Mouse (Mus musculus) lung, postnatal 14 days (tissue): ENCODE data around the gene Lrfn5.

Experiments
- DNase-seq: peaks from one replicate; pipeline ENCODE4 v3.0.0; 2021

The Lrfn5 gene

DNA sequence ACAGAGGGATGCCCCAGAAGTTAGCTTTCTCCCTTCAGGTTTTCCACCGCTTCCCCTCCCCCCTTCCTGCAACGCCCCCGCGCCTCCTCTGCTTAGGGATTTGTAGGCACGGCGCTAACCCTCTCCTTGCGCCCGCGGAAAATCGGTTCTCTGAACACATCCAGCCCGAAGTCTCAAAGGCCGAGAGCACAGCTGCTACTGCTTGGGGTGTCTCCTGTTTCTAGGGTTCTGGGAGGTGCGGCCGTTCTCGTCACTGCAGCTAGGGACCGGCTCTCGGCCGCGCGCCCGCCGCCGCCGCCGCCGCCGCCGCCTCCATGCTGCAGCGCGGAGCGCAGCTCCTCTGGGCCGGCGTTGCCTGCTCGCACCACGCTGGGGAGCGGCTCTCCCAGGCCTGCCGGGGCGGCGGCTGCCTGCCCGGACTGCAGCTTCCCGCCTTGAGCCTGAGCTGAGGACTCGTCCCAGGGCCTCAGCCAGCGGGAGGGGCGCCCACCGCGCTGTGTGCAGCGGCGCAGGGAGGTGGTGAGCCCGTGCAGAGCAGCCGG, at the start of gene Lrfn5:
Gene Lrfn5 (plus strand): TSS at position 322 of the 542 bp plus-strand sequence.
- DNase-seq = peak; percentile 1

DNA sequence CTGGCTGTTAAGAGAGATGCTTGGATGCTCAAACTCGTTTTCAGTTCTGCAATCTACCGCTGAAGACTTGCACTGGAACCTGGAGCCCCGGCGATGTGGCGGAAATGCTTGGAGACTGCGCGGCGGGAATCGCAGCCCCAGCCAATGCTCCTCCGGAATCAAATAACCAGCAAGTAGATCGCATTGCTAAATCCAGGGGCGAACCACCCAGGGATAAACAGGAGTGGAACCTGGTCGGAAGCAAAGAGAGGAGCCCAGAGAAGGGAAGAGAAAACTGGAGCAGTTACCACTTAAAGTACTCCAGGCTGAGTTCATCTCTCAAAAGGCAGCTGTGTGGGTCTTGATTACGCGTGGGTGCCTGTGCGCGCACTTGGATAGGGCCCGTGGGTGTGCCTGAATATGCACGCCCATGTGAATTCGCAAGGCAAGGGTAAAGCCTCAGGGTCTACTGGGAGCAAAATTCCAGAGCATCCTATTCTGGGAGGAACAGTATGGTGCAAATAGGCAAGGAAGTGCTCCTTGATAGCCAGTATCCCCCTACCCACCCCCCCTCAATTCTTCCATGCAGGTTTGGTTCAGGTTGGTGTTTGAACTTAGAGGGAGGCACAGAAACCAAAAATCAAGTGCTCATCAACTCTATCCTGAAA, 1.3 kb upstream of the Lrfn5 start:
- no peak for DNase-seq

DNA sequence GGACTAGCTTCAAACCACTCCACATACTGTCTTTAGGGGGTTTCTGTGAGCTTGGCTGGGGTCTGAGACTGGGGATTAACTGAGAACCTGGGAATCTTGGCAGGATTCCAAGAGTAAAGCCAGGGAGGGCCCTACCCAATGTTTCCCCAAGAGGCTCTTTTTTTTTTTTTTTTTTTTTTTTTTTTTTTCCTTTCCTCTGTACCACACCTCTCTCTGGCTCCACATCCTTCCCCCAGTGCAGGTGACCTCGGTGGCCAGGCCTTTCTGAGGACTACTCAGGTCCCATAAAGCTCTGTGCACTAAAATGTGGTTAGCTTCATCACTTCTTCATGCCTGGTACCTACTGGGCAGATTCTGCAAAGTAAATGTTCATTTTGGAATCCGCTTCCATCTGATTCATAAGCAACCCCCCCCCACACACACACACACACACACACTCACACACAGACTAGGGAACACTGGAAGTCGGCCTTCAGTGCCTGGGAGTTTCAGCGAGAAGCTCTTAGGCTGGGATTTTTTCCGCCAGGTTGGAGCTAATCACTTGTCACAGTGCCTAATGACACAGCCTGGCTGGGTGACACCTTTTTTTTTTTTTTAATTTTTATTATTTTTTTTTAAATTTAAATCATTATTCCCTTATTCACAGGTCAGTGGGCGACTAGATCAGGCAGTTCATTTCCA, 662 bp upstream of the Lrfn5 start:
- no peak for DNase-seq

DNA sequence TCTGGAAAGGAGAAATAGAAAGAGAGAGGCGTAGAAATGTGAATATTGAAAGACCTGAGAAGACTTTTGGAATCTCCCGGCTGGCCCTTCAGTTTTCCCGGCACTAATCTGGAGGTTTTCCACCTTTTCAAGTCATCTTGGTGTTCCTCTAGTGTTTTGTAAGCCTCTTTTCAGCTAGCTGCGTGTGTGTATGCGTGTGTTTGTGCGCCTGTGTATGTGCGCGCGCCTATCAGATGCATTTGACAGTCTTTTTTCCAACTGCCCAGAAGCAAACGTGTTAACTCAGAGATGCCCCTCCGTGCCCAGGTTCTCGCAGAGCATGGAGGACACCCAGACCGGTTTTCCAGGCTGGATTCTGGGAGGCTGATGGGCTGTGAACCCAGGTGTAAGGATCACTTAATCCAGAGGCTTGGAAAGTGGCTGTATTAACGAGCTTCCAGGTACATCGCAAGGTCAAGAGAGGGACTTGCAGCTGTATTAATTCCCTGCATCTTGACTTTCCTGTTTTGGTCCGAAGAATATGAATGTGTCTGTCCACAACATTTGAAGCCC, 757 bp downstream of the Lrfn5 start:
- no peak for DNase-seq

DNA sequence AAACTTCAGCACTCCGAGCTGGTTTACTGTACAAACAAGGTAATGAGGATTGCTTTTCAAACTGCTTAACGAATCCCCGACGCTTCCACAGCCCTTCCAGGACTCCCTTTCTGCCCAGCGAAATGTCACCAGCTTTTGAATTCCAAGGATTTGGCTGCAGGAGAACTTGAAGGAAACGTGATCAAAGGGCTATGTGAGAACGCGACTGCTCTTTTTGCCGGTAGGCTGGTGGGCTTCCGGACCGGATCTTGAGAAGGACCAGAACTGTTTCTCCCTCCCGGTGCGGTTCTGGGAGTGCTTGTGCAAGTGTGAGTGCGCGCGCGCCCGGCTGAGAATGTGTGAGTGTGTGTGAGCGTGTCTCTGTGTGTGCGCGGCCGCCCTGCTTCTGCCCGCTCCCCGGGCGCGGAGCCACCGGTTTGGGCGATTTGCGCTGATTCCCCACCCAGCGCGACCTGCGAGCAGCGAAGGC, 1.3 kb downstream of the Lrfn5 start:
- no peak for DNase-seq

DNA sequence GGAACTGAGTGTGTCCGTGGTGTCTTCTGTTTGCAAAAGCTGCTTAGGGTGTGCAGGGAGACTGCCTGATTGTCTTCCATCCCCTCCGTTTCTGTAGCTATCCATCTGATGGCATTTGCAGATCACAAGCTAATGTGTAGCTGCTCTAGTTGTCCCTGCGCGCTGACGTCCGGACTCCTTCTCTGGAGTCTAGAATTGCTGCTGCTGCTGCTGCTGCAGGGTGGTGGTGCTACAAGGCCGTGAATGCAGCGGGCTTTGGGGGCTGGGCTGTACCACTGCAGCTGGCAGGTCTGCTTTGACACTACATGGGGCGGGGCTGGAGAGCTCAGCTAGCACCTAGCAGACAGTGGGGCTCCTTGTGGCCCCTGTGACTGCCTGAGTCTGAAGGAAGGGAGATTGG, 3.2 kb downstream of the Lrfn5 start:
- no peak for DNase-seq

DNA sequence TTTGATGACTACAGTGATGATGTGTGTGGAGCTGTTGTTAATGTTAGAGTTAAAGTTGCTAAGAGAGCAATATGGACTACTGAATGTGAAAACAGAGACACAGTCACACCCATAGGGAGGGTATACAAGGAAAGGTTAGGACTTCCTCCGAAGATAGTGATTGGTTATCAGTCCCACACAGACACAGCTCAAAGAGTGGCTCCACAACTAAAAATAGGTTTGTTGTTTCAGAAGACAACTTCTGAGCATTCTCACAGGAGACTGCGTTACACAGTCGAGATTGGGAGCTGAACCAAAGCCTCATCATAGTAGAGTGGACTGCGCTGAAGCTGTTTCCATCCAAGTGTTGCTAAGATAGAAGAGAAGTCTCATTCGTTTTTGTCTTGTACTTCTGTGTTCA, 57.0 kb downstream of the Lrfn5 start:
- DNase-seq = no peak

DNA sequence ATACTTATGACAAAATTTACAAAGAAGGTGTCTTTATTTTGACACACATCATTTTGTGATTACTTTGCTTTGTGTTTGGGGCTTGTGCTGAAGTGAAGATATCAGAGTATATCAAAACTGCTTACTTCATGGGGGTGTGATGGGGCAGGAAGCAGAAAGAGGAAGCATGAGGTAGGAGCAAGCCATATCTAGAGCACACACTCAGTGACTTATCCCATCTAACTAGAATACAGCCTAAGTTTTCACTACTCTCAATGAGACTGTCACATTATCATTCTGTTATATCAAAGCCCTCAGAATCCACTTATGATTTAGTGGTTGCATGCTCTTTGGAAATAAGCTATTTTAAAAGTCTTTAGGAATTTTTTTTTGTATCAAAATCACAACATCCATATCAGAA, 77.4 kb downstream of the Lrfn5 start:
- DNase-seq = no peak

DNA sequence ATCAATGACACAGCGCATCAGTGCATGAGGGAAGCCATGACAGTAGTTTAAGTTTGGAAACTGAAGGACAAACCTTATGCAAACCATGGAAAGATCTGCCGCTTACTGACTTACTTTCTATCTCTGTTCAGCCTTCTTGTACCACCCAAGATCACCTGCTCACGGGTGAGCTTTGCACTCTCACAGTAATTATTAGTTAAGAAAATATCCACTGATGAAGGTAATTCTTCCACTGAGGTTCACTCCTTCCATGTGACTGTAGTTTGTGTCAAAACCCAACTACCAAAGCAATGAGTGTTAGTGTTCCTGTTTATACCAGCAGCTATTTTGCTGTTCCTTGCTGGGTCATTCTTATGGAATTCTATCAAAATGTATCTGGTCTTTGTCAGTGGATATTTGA, 84.9 kb downstream of the Lrfn5 start:
- no peak for DNase-seq

DNA sequence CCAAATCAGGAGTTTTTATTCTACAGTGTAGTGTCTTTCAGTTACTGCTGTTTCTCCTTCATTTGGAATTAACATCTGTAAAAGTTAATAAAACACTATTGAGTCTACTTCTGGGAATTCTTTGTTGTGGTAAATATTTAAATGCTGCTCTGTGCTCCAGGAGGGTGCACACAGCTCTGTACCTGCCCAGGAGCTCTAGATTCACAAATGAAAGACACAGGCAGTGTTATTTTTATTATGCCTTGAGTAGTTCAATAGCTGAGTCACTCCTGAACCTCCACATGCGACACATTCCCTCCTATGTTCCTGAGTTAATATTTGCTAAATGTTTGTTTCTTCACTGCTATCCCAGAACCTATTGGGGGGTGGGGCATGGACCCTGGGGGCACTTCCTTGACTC, 87.1 kb downstream of the Lrfn5 start:
- no peak for DNase-seq

DNA sequence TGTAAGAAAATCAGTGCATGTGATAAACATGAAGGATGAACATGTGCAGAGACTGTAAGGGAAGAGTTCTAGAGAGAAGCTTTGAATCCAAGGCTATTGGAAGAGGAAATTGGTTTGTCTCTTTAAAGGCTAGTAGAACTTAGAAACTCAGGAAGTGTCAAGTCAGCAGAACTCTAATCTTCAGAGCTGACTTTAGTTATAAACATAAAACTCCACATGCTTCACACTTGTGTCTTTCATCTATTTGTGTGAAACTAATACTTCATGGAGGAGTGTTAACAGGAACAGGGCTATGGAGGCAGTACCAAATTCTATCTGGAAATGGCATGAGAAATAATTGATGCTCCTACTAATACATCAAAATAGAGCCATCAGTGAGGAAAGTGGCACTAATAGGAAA, 101.6 kb downstream of the Lrfn5 start:
- no peak for DNase-seq

DNA sequence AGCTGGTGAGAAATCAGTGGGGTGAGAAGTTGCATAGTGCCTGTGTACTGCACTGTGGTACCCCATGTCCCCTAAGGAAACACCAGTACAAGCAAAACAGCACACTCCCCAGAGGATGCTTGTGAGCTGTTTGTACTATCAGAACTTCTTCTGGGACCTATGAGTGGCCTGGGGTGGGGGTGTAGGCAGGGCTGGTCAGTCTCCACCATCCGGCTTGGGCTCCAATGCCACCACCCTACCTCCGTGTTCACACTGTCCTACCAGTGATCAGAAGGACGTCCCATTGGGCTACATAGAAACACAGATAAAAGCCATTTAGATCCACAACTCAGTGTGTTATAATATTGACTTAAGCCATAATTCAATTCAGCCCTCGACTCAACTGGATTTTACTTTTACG, 131.4 kb downstream of the Lrfn5 start:
- no peak for DNase-seq

DNA sequence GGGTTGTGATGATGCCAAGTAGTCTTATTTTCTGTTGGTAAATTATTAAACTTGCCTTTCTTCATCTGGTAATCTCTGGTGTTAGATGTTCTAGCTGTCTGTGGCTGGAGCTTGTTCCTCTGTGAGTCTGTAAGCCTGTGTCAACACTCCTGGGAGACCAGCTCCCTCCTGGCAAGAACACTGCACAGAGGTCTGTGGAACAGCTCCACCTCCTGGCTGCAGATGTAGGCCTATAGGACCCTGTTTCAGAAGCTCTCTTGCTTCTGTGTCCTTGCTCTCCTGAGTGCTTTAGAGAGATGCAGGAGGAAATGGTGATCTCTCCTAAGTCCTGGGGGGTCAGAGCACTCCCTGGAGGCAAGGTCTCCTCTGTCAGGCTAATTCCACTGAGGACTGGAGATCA, 200.2 kb downstream of the Lrfn5 start:
- no peak for DNase-seq

DNA sequence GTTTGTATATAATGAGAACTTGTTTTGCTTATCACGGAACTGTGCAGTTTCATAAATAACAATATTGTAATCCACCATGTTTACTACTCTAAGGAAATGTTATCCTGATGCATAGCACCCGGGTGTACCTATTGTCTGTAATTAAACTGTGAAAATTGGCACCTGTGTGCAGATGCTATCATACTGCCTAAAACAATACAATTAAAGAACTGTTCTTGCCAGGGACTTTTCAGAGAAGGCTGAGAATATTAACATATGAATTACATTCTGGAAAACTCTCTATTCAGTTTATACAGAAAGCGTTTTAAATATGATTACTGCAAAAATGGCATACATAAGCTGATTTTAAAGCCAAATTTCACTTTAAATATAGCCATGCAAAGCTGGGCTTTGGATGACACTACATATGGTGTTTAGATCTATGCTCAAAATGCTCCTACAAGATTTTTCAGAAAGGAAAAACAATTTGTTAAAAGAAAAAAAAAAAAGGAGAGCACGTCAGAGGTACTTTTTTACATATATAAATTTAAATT, 284.2 kb downstream of the Lrfn5 start:
- DNase-seq = no peak

DNA sequence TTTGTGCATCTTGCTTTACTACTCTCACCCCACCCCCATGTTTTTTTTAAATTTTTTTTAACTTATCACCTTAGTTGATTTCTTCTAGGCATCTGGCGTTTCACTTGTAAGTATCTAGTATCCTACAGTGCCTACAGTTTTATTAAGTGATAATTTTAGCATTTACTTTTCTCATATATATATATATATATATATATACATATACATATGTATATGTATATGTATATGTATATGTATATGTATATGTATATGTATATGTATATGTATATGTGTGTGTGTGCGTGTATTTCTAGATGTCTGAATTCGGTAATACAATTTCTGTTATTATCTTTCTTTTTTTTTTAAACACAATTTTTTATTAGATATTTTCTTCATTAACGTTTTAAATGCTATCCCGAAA, 300.7 kb downstream of the Lrfn5 start:
- no peak for DNase-seq

DNA sequence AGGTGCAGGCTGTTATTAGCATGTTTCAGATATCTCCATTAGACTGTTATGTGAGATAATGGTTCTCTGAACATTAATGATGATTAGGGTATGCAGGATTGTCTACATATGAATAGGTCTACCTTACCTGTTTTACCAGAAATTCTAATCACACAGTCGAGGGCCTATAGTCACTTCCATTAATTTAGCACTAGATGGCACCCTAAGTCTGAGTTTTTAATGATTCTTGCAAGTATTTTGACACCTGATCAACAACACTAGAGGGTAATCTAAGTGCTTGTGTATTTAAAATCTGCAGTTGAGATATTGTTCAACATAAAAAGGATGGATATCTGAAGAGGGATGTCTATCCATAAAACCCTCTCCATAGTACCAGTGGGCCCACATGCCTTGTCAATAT, 303.4 kb downstream of the Lrfn5 start:
- no peak for DNase-seq

DNA sequence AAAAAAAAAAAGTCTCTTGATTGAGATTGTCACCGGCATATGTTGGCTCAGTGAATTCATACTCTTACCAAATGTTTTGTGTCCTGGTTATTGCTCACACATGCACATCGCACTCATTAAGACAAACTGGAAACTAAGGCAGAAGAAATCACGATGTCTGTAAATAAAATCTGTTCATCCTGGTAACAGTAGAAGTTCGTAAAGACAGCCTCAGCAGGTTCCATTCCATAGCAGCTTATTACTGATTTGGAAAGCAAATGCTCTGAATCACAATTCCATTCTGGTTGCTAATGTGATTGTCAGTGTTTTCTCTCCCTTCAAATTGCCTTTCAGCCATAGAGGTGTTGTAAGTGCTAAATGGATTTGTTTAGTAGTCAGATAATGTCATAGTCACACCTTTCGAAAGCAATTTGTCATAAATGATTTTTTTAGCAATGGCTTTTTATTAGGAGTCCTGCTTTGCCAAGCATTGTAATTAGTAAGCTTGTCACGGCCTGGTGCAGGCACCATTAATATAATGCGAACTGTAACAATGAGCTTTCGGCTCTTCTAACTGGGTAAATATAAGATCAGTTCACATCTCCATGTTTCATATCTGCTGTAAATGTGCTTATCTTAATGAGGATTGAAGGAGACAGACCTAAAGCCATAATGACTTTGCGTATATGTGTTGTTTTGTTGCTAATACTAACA, 319.8 kb downstream of the Lrfn5 start:
- DNase-seq = no peak

DNA sequence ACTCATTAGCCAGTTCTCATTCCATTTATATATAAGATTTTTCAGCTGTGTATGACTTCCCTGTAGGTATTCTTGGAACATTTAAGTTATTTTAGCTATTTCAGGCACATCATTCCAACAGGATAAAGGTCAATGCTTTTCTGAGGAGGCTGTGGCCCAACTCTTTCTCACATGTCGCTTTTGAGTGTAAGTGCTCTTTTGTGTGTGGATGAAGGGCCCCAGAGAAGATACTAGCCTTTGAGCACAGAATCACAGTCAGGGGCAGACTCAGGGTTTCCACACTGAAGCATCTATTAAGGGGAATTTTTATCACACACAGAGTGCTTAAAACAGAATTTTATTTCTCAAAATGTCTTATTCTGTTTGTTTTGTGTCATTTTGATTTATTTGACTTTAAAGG, 331.2 kb downstream of the Lrfn5 start:
- no peak for DNase-seq
